13 mouse cellular contexts compared by ENCODE assay signal in the genomic region with DNA sequence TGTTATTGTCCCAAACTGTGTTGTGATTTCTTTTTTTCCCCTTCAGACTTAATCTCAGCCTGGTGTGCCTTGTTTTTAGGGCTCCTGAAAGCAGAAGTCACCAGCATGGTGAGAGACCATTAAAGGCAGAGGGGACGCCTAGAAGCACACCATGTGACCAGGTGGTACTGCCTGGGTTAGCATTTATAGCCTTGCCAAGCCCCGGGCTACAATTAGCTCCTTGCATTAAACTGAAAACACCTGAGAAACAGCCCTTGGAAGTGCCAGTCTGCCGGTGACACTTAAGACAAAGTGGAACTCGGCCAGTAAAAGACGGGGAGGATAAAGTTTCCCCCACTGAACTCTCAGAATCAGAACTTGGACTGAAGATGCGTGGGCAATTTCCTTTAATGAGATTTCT.
"Had no signal": no experiment of that assay in that cellular context is flagged by ENCODE, and none has a peak within 500 bp of the region (broad histone marks: within the 10 kb centered on the region; RNA-seq: fewer than 3 reads in every experiment).

No protein-coding gene starts in this region.

- DNase-seq: lung, adult 2 months; lung, postnatal 36 days; midbrain, embryonic 14.5 days; thymus, postnatal 4 days had no signal

- H3K27me3 ChIP-seq: limb, embryonic 12.5 days; liver, embryonic 15.5 days; neural tube, embryonic 12.5 days had no signal

- H3K9ac ChIP-seq: limb, embryonic 12.5 days; liver, embryonic 15.5 days; neural tube, embryonic 12.5 days had no signal

- H3K36me3 ChIP-seq: limb, embryonic 12.5 days; liver, embryonic 15.5 days; midbrain, embryonic 10.5 days; neural tube, embryonic 12.5 days had no signal

- ATAC-seq: intestine, embryonic 16.5 days; lung, postnatal 0 days had no signal

- H3K4me3 ChIP-seq: limb, embryonic 12.5 days; liver, embryonic 15.5 days; midbrain, embryonic 10.5 days; neural tube, embryonic 12.5 days had no signal

- H3K4me2 ChIP-seq: limb, embryonic 12.5 days; liver, embryonic 11.5 days; liver, embryonic 15.5 days; neural tube, embryonic 12.5 days had no signal

- H3K27ac ChIP-seq: kidney, postnatal 0 days; limb, embryonic 12.5 days; liver, embryonic 15.5 days; midbrain, embryonic 10.5 days; neural tube, embryonic 12.5 days; stomach, postnatal 0 days had no signal

- H3K4me1 ChIP-seq: liver, embryonic 15.5 days; midbrain, embryonic 10.5 days; neural tube, embryonic 12.5 days had no signal

- H3K9me3 ChIP-seq: limb, embryonic 12.5 days; liver, embryonic 15.5 days; midbrain, embryonic 10.5 days; neural tube, embryonic 12.5 days had no signal
